10 mouse cellular contexts compared by ENCODE assay signal in the genomic region with DNA sequence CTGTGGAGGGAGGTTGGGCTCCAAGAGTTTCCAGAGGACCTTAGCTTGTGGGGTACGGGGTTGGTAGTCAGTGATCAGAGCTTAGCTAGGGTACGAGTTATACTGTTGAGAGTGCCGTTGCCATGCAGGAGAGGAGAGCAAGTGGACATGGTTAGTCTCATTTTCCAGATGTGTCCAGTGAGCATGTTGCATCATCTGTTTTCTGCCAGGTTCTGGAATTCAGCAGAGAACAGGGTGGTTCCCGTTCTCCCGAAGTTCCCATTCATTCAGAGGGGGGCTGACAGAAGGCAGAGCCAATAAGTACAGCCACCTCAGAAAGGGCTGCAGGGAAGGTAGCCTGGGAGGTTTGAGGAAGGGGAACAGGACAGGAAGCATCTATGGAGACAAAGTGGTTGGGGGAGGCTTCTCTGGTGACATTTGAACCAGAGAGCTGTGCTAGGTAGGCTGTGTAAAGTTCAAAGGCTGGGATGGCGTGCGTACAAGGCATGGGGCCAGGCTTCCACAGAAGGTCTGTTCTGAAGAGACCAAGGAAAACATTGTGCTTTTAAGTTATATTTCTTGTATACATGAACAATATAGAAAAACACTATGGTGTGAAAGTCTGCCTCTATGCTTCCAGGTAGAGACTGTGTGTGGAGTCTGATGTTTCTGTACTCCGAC. TPM values are rescaled to one million over a fixed set of nuclear protein-coding genes. Genes with fewer than 3 reads are reported as not detected.
DNase-seq lines count a peak whose midpoint lies in the region; ATAC-seq and TF ChIP-seq lines count a peak whose summit lies in the region.
"Had no signal": no experiment of that assay in that cellular context is flagged by ENCODE, and none has a peak within 500 bp of the region (broad histone marks: within the 10 kb centered on the region; RNA-seq: fewer than 3 reads in every experiment).

No protein-coding gene starts in this region.

- ATAC-seq in forebrain, embryonic 12.5 days (ENCODE audit: low FRiP score): no peak
- ATAC-seq in hindbrain, embryonic 15.5 days (ENCODE audit: low FRiP score, low read depth): no peak
- ATAC-seq in midbrain, postnatal 0 days (ENCODE audit: low FRiP score): no peak
- ATAC-seq: intestine, embryonic 16.5 days had no signal

- H3K36me3 ChIP-seq in forebrain, embryonic 12.5 days (replicated peaks): no peaks in the 10 kb centered on the region; the same call in 1 of the 2 replicates
- no peaks in the 10 kb centered on the region for H3K36me3 ChIP-seq in hindbrain, embryonic 15.5 days
- no peaks in the 10 kb centered on the region for H3K36me3 ChIP-seq in midbrain, postnatal 0 days (ENCODE audit: insufficient read depth, low read length)

- 68% methylated on average over 8 of the region's 8 CpGs for whole genome bisulfite sequencing in forebrain, embryonic 12.5 days
- WGBS in hindbrain, embryonic 15.5 days: 71% methylated on average over 8 of the region's 8 CpGs
- 67% methylated on average over 8 of the region's 8 CpGs for WGBS in midbrain, postnatal 0 days

- no peak overlapping the region; the same call in 1 of the 2 replicates for H3K4me2 ChIP-seq in forebrain, embryonic 12.5 days
- no peak overlapping the region for H3K4me2 ChIP-seq in hindbrain, embryonic 15.5 days
- H3K4me2 ChIP-seq in midbrain, postnatal 0 days (ENCODE audit: low read depth, low read length, poor library complexity, severe bottlenecking): 0 out of 2 replicates have a peak overlapping the region, but pooled peaks have one; percentile 4
- H3K4me2 ChIP-seq: limb, embryonic 13.5 days had no signal

- no peaks in the 10 kb centered on the region for H3K9me3 ChIP-seq in forebrain, embryonic 12.5 days
- no peaks in the 10 kb centered on the region for H3K9me3 ChIP-seq in hindbrain, embryonic 15.5 days
- H3K9me3 ChIP-seq in midbrain, postnatal 0 days (ENCODE audit: low read length): no peaks in the 10 kb centered on the region
- H3K9me3 ChIP-seq: limb, embryonic 13.5 days had no signal

- H3K27ac ChIP-seq in forebrain, embryonic 12.5 days: peak overlapping the region; percentile 82
- peak overlapping the region; percentile 75 for H3K27ac ChIP-seq in hindbrain, embryonic 15.5 days (replicated peaks)
- H3K27ac ChIP-seq in midbrain, postnatal 0 days (ENCODE audit: low read depth, low read length): peak overlapping the region; percentile 59; the same call in 1 of the 2 replicates
- H3K27ac ChIP-seq: heart, adult 2 months; limb, embryonic 13.5 days had no signal

- peak; percentile 41 to 57 for DNase-seq in kidney, postnatal 25 days
- no peak for DNase-seq in kidney, postnatal 10 days
- DNase-seq in midbrain, postnatal 0 days (ENCODE audit: low spot score): no peak
- DNase-seq in gastrocnemius, adult 8-10 months (ENCODE audit: low spot score in 2 of 2): no peak
- DNase-seq in thymus, postnatal 4 days: no peak
- DNase-seq: heart, adult 2 months had no signal

- no peak overlapping the region for H3K4me3 ChIP-seq in forebrain, embryonic 12.5 days (replicated peaks)
- H3K4me3 ChIP-seq in hindbrain, embryonic 15.5 days: no peak overlapping the region
- H3K4me3 ChIP-seq in midbrain, postnatal 0 days (ENCODE audit: low read depth, low read length): no peak overlapping the region
- H3K4me3 ChIP-seq: heart, adult 2 months; limb, embryonic 13.5 days had no signal

- H3K9ac ChIP-seq in forebrain, embryonic 12.5 days: no peak overlapping the region
- H3K9ac ChIP-seq in hindbrain, embryonic 15.5 days: no peak overlapping the region
- H3K9ac ChIP-seq in midbrain, postnatal 0 days (replicated peaks; ENCODE audit: low read length, poor library complexity, severe bottlenecking): no peak overlapping the region; the same call in 1 of the 2 replicates

- no peaks in the 10 kb centered on the region for H3K27me3 ChIP-seq in forebrain, embryonic 12.5 days
- no peaks in the 10 kb centered on the region for H3K27me3 ChIP-seq in hindbrain, embryonic 15.5 days
- no peaks in the 10 kb centered on the region for H3K27me3 ChIP-seq in midbrain, postnatal 0 days (ENCODE audit: insufficient read depth, low read length)
- H3K27me3 ChIP-seq: limb, embryonic 13.5 days had no signal

- peaks cover 67% of the 10 kb centered on the region for H3K4me1 ChIP-seq in forebrain, embryonic 12.5 days
- peaks cover 69% of the 10 kb centered on the region for H3K4me1 ChIP-seq in hindbrain, embryonic 15.5 days (replicated peaks)
- peaks cover 19% of the 10 kb centered on the region; the same call in 1 of the 2 replicates for H3K4me1 ChIP-seq in midbrain, postnatal 0 days (ENCODE audit: insufficient read depth, low read length)

- no peak for TF ChIP-seq CTCF in midbrain, postnatal 0 days (IDR thresholded peaks at IDR 0.05)

RNA-seq across cellular contexts. Expression of a gene that starts 5.2 kb away (rescaled TPM):
- 24.8 and 25.6 TPM in 2 replicates for polyA plus RNA-seq in forebrain, embryonic 12.5 days (2016; fragmentation: Nextera tagmentation; extraction: Ambion mirVana)
- 26.9 and 32.6 TPM in 2 replicates for polyA plus RNA-seq in hindbrain, embryonic 15.5 days (2015; fragmentation: Nextera tagmentation; extraction: Ambion mirVana)
- 34.2 and 35.3 TPM in 2 replicates for total RNA-seq in midbrain, postnatal 0 days (2014; rRNA removed)
- 12.6 and 13.9 TPM in 2 replicates for polyA plus RNA-seq in midbrain, postnatal 0 days (2015; fragmentation: Nextera tagmentation; extraction: Ambion mirVana)
- total RNA-seq in gastrocnemius, adult 8-10 months (2022): 1 to 10 TPM; 1.7 to 3.6 (median 2.8) TPM

Comparison
In these comparisons a context has a peak if more than half of its experiments do, and no peak if none do; other contexts are left out.
1. DNase-seq: peak in kidney, postnatal 25 days (2 of 2); none in kidney, postnatal 10 days (single experiment), midbrain, postnatal 0 days (single experiment), gastrocnemius, adult 8-10 months (0 of 2) and thymus, postnatal 4 days (single experiment).
2. Peak in every context shown above with its lines, with median percentiles within 50 percentile points of each other: H3K27ac ChIP-seq.